Mouse (Mus musculus) monocyte, adult 2 months (primary cell): Measurements from ENCODE around the gene Sgip1.

Experiments
- DNase-seq, 2 experiments: peaks; one replicate each; pipeline ENCODE4 v3.0.0; 2022; ENCODE audit warnings: low spot score in 2 of 2, low read depth in 1 of 2

The Sgip1 gene

GRCm38 (mm10) chr4:102774549-102774948 is 33.5 kb downstream of the Sgip1 start:
- no peak for DNase-seq

DNA sequence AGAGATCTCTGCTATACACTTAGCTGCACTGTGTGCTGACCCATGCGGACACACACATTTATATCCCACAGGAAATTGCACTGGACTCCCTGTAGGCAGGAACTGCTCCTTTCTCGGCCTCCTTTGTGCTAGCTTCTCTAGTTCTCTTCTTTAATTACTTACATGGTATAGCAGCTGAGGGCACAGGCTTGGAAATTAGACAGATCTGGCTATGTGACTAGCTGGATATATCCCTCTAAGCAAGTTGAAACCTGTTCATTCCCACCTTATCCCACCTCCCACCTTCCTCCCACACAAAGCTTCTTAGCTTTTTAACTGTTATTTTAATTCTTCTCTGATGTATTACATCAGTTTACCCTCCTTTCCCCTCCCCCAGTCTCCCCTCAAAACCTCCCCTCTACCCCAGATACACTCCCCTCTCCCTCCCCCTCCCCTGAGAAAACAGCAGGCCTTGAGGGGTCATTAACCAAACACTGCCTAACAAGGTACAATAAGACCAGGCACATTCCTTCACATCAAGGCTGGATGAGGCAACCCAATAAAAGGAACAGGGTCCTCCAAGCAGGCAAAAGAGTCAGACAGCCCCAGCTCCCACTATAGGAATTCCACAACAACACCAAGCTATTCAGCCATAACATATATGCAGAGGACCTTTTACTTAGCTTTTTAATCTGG is 34.6 kb downstream of the Sgip1 start:
- no peak for DNase-seq

GRCm38 (mm10) chr4:102779902-102780301 is 38.8 kb downstream of the Sgip1 start:
- DNase-seq = no peak

- DNase-seq = no peak
These were observed 42.1 kb downstream of the Sgip1 start for GRCm38 (mm10) chr4:102783063-102783748.

- DNase-seq = no peak
These were observed 44.1 kb downstream of the Sgip1 start for GRCm38 (mm10) chr4:102785158-102785557.

DNA sequence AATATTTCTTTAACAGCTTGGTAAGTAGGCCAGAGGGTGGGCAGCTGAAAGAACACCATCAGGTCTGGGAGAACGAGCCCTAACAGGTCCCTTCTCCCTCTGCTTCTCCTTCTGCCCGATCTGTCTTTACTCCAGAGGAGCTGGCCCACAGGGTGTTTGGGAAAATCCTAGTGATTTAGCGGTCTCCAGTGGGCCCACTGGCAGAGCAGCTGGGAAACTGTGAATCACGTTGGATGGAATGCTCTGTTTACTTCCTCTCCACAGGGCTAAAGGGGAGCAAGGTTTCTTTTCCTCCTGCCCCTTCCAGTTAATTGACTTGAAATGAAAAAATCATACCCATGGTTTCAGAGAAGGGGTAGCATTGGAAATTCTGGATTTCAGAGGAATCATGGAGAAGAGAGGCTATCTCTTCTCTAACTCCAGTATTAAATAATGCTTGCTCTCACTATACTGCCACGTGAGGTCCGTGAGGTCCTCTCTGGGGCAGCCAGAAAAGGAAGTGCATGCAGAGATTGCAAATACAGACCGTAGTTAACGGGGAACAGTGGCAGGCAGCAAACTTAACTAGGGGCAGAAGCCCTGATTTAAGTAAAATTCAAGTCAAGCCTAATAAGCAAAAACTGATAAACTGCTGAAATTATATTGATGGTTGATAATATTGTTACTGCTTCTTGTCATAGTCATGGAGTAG is 51.1 kb downstream of the Sgip1 start:
- no peak for DNase-seq

GRCm38 (mm10) chr4:102801471-102801870 is 60.4 kb downstream of the Sgip1 start:
- no peak for DNase-seq

DNA sequence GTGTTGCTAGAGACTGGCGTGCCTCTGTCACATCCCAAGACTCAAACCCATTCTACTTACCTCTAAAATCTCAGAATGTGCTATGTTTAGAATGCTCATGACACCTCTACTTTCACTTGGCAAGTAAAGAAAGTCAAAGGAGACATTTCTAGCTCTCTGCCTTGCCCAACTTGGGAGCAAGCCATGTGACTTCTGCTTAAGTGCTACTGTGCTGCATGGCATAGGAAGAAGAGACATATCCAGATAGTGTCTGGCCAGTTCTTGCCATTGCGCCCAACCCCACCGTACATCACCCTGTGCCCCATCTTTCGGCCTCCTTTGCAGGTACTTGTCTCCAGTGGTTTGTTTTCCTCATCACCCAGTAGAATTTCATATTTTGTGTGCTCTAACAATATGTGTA is 60.8 kb downstream of the Sgip1 start:
- DNase-seq = no peak

DNA sequence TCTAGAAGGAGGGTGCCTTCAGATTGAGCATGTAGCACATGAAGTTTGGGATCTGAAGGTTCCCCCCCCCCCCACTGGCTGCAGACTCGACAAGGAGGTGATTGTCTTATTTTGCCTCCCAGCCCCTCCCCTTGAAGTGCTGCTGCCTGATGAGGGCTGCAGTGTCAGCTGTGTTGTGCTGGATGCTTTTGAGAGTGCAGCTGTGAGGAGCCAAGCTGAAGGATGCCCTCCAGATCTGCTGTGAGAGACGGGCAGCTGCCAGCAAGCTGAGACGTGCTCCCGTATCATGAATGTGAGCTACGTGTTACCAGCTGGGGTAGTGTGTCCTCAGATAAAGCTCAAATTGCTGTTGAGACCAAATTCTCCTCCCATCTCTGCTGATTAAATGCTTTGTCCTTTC is 63.5 kb downstream of the Sgip1 start:
- no peak for DNase-seq

GRCm38 (mm10) chr4:102806987-102807386 is 65.9 kb downstream of the Sgip1 start:
- DNase-seq = no peak

DNA sequence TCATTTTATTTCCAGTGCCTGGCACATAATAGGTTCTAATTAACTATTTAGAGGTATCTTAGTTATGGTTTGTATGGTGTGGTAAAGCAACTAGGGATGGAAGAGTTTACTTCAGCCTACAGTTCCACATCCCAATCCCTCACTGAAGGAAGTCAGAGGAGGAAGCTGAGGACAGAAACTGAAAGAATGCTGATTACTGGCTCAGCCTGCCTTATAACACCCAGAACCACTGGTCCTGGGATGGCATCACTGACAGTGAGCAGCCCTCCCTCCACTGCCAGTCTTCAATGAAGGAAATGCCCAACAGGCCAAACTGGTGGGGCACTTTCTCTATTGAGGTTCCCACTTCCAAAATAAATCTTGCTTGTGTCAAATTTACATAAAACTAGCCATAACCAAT is 67.2 kb downstream of the Sgip1 start:
- DNase-seq = no peak

- DNase-seq = no peak
These were observed 68.2 kb downstream of the Sgip1 start for GRCm38 (mm10) chr4:102809296-102809695.

DNA sequence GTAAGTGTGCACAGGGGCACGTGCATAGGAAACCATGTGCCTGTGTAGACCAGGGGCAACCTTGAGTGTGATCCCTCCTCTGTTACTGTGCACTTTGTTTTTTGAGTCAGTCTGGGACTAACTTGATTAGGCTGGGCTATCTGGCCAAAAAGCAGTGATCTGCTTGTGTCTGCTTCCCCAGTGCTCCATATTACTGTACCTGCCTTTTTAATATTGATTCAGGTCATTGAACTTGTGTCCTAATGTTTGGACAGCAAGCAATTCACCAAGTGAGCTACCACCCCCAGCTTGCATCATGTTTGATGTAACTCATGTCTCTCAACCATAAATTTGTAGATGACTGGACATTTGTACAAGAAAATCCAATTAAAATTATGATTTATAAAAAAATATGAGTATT is 69.2 kb downstream of the Sgip1 start:
- DNase-seq = no peak

DNA sequence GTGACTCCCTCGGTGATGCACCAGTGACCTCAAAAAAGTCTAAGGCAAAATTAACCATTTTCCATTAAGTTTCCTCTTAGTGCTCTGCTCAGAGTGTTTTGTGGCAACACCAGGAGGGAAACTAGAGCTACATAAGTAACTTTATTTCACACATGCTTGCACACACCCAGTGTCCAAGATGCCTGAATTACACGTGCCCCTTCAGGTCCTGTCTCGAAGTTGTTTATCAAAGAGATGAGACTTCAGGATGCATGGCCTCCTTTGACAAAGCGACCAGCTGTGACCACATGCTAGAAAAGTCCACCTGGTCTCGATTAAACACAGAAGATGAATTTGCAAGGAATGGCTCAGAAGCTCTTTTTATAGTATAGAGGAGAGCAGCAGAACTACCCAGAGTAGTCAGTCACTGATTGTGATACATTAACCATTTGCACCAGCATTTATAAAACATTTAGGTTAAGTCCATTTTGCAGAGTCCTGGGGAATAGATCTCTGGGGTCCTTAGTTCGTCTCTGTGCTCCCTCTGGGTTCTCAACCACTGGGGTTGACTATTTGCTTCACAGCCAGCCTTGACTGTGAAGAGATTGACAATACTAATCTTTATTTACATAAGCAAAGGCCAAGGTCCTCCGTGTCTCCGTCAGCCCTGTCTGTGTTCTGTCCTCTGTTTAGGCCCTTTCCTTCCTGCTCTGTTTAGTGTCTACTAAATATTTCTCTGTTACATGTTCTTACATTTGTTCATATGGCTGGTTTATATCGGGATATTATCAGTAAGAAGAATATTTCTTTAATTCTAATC is 70.1 kb downstream of the Sgip1 start:
- DNase-seq = no peak

DNA sequence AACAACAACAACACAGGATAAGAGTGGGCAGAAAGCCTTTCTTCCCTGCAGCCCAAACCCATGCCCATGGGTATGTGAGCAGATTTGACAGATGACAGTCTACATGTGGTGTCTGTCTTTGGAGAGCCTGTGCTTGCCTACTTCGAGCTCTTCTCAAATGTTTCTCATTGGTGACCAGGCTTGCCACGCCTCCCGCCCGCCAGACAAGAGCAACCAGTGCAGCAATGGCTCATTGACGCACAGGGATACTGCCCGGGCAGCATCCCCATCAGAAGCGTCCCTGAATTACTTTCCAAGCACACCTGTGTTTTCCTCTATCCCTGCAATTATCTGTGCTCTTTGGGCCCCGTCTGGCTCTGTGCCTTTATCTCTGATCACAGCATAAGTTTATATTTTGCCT is 72.2 kb downstream of the Sgip1 start:
- no peak for DNase-seq

DNA sequence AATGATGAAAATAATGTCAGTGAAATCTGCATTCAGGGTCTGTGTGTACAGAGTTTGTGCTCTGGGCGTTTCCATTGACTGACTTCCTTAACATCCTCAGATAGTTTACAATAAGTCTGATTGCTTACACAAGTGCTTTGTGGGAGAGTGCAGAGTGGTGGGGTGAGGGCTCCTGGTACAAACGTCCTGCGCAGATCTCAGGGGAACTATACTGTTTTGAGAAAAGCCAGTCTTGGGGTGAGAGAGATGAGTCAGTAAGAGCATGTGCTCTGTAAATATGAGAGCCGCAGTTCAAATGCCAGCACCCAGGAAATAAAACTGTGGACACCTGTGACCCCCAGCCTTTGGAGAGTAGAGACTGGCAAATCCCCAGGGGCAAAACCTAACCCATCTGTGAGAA is 80.7 kb downstream of the Sgip1 start:
- DNase-seq = no peak

DNA sequence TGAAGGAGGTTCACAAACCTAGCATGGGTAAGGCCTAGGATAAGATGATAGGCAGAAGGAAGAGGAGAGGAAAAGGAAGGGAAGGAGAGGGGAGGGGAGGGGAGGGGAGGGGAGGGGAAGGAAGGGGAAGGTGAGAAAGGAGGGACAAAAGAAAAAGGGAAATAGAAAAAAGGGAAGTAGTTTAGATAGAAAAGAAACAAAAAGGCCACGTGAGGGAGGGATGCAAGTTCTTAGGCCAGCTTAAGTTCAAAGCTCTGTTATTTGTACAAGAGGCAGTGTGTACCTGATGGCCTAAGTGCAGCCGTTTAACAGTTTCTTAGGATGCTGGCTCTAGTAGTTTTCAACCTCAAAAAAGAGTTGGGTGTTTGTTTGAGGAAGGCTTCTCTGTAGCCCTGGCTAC is 83.4 kb downstream of the Sgip1 start:
- DNase-seq = no peak

GRCm38 (mm10) chr4:102826159-102826558 is 85.1 kb downstream of the Sgip1 start:
- no peak for DNase-seq

- DNase-seq = no peak
These were observed 87.4 kb downstream of the Sgip1 start for GRCm38 (mm10) chr4:102828518-102828917.

GRCm38 (mm10) chr4:102833191-102833590 is 92.1 kb downstream of the Sgip1 start:
- no peak for DNase-seq

GRCm38 (mm10) chr4:102833726-102834125 is 92.6 kb downstream of the Sgip1 start:
- DNase-seq = no peak

GRCm38 (mm10) chr4:102834710-102835109 is 93.6 kb downstream of the Sgip1 start:
- no peak for DNase-seq
